Mouse (Mus musculus) urinary bladder, postnatal 25 days (tissue): Measurements from ENCODE around the gene Cdan1.

Source experiments
- DNase-seq: peaks from one replicate; pipeline ENCODE4 v3.0.0; 2022; ENCODE audit warnings: low spot score

Gene Cdan1

GRCm38 (mm10) chr2:120745496-120745895, 104.4 kb downstream of the Cdan1 start:
- no peak for DNase-seq

- no peak for DNase-seq
Measured at GRCm38 (mm10) chr2:120731877-120732530, 117.9 kb downstream of the Cdan1 start.

DNA sequence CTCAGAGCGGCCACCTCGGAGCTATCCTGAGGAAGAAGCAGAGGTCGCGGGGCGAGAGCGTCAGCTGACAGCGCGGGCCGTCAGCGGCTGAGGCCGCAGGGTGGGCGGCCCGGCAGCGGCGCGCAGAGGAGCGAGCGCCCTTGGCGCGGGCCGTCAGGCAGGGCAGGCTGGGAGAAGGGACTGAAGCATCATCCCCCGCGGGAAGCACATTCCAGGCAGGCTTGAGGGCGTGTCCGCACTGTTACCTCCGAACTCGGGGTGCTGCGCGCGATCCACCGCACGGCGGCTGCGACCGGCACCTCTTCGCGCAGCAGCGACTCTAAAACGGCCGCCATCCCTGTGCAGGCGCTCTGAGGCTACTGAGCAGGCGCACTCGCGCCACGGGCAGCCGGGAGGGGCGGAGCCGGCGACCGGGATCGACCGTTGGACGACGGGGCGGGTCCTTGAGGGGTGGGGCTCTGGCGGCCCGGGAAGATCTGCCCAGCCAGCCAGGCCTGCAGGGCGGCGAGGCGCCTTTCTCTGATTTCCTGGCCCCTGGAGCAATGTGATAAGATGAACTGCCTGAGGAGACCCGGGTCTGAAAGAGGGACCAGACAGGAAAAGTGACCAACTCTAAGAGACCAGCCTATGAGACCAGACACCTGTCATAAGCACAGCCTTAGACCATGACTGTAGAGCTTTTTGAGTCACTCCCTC, 118.6 kb downstream of the Cdan1 start:
- peak; percentile 88 for DNase-seq

DNA sequence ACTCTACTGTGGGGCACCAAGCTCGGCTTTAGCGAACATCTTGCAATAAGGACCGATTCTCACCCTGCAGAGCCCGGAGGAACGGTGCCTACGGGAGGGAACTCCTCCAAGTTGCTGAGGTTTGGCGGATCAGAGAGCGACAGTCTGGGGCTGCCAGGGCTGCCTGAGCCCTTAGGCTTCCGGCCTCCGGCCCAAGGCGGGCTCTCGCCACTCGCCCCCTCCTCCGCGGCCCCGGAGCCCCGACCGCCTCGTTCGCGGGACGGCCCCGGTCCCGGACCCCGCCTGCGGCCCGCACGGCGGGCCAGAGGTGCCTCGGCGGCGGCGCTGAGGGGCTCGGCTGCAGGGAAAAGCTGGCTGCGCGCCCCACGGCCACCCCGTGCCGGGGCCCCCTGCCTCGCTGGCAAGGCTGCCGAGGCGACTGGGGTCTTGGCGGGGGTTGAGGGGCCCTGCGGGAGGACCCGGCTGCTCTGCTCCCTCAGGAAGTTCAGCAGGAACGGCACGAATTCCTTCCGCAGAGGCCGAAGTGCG, 119.2 kb downstream of the Cdan1 start:
- DNase-seq = peak; percentile 23

DNA sequence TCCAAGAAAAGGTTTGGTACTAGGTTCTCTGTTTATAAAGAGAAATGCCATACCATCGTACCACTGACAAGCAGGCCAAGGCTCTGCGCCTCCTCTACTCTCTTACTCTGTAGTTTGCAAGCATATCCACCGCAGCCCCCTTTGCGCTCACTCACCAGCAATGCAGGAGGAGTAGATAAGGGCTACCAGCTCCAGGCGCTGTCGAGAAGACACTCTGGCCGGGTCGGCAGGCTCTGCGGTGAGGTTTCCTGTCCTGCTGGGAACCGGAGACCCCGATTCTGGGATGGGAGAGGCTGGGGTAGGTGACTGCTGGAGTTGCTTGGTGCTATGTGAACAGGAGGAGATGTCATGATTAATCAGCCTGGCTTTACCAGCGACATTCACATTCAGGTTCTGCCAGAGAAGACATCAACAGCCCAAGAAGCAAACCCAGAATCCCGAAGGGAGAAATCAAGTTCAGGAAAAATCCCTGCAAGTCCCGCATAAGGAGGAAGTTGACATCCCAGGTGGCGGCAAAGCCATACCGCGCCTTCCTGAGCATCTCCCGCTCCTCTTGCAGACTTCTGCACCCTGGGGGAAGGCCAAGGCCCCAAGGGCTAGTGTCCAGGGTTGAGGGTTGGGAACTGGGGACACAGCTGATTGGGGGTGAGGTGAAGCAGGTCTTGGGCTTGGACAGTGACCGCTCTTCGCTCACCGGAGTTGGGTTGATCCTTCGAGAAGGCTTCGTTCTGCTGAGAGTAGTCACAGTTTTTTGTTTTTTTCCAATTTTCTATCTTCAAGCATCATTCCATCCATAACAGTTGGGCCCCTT, 119.9 kb downstream of the Cdan1 start:
- DNase-seq = no peak

GRCm38 (mm10) chr2:120724176-120724575, 125.8 kb downstream of the Cdan1 start:
- DNase-seq = no peak

- no peak for DNase-seq
Measured at GRCm38 (mm10) chr2:120723621-120724020, 126.3 kb downstream of the Cdan1 start.

DNA sequence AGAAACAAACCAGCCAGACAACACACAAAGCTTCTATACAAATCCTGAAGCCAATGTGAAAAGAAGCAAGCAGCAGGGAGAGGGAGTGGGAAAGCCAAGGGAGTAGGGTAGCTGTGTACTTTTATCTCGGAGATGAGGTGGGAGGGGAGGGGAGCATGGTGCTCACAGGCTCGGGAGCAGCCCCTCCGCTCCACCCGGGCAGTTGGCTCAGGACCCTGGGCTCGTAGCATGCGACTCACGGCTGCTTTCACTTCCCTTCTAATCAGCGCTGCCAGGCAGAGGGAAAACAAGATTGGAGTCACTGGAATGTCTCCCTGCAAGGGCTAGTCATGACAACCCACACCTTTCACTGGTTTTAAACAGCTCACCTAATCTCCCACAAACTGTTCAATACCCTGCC, 127.4 kb downstream of the Cdan1 start:
- no peak for DNase-seq

- no peak for DNase-seq
Measured at GRCm38 (mm10) chr2:120721911-120722310, 128.0 kb downstream of the Cdan1 start.

DNA sequence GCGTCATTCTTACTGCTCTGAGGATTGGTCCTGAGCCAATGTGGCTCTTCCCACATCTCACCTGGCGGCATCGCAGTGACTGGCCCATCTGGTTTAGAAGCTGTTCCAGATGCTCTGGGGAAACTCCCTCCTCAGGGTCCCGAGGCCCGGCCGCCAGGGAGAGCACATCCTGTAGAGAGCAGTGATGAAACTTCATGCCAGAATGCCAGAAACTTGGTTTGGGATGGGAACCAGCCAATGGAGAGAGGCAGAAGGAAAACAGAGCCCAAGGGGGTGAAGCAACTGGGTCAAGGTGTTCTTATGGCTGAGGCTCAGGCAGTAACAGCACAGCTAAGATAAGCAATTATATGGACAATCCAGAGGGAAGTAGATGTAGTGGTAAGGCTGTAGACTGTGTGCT, 129.1 kb downstream of the Cdan1 start:
- DNase-seq = no peak

DNA sequence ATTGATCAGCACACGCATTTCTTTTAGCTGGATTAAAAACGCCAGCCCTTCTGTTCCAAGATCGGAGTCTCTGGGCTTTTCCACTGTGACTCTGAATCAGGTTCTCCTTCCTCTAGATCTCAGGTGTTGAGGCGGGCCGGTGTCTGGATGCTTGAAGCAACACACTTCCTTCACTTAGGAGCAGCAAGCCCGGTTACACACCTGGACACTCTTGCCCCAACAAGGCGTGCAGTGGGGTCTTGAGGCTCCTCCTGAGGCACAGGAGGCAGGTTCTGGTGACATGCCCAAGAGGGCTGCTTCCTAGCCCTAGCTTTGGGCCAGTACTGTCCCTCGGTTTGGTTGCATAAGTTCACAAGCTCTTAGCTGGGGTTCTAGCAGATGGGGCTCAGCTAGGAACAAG, 131.4 kb downstream of the Cdan1 start:
- no peak for DNase-seq

- no peak for DNase-seq
Measured at GRCm38 (mm10) chr2:120713441-120713840, 136.5 kb downstream of the Cdan1 start.

- DNase-seq = no peak
Measured at GRCm38 (mm10) chr2:120710948-120711347, 139.0 kb downstream of the Cdan1 start.

DNA sequence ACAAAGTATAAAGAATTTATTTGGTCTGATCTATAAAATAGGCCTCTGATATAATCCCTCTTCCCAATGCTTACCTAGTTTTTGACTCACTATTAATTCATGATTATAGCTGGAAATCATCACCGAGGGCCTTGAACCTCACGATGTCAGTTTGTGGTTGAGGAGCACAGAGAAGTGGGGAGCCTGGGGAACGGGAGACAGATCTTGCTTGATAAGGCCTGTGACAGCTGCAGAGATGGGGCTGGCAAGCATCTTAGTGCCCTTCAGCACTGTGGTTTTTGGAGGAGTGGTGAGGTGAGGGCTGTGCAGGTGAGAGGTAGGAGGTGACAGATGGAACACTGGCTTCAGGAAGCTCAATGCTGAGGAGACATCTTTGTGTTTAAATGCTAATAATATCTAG, 139.8 kb downstream of the Cdan1 start:
- no peak for DNase-seq

DNA sequence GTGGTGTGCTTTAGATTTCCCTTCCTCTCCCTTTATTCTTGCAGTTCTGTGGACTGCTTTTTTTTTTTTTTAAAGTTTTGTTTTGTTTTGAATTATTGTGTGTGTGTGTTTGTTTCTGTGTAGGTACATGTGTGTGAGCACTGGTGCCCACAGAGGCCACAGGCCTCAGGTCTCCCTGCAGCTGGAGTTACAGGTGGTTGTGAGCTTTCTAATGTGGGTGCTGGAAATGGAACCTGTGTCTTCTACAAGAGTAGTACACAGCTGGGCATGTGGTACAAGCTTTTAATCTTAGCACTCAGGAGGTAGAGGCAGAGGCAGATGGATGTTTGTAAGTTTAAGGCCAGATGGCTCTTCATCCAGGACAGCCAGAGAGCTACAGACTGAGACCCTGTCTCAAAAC, 142.9 kb downstream of the Cdan1 start:
- no peak for DNase-seq

DNA sequence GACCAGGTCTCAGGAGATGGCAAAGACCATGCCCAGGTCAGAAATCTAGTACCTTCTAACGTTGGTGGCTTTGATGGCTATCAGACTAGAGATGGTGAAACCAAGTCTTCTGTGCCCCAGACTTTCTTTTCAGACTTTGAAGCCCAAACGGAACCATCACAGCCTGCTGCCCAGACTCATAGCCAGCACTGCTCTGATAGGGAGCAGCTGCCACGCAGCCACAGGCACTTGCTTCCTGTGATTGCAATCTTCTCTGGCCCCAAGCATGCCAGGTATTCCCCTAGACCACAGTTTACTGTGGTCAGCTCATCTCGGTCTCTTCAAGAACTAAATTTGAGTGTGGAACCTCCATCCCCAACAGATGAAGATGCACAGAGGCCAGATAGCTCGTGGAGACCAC, 147.3 kb downstream of the Cdan1 start:
- no peak for DNase-seq

DNA sequence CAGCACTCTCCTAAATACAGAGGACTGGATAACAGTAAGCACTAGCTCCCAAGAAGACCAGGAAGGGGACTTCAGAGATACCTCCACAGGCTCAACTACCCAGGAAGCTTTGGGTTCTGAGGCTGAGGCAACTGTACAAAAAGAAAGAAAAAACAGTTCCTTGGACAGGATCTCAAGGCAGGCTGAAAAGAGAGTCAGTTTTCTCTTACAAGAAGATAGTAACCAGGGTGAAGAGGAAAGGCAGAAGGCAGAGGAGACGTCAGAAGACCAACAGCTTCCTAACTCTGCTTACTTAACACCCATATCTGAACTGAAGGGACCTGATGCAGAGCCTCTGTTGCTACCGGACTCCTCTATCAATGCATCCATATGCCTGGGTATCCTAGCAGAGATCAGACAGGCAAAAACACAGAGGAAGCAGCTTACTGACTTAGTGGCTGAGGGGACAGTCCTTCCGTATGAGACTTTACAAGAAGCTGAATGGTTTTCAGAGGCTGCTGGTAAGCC, 149.5 kb downstream of the Cdan1 start:
- DNase-seq = no peak

GRCm38 (mm10) chr2:120697767-120698166, 152.2 kb downstream of the Cdan1 start:
- DNase-seq = no peak

- DNase-seq = peak; percentile 6
Measured at GRCm38 (mm10) chr2:120681151-120681550, 168.8 kb downstream of the Cdan1 start.

DNA sequence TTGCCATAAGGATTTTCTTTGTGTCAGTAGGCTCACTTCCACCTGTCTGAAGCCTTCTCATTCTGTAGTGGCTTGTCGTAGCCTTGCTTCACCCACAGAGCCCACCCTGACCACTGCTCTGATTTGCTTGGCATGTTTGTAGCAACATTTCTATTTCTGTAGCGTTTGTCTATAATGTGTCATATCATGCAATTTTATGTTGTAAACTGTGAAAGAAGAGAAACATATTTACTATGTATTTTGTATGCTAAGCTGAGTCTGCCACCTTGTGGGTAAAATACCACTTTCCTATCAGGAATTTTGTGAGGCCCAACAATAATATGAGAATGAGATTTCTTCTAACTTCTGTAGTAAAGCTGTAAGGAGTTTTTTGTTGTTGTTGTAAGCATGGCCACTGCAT, 179.7 kb downstream of the Cdan1 start:
- no peak for DNase-seq

GRCm38 (mm10) chr2:120667446-120667845, 182.5 kb downstream of the Cdan1 start:
- no peak for DNase-seq
